Mouse (Mus musculus) heart, adult 8-10 months (tissue): Measurements from ENCODE around the gene Vangl1. TPM values are rescaled to one million over a fixed set of nuclear protein-coding genes. Genes with fewer than 3 reads are reported as not detected.

Experiments
- DNase-seq: peaks from one replicate; pipeline ENCODE4 v3.0.0; 2022; ENCODE audit warnings: low spot score
- total RNA-seq, 4 experiments: library from RNA; stranded (reverse); gene quantifications; 2 replicates each; pipeline ENCODE4 v1.2.4; 2022

Gene Vangl1
- total RNA-seq, 4 experiments from 2014 or later = 10.3 to 14.0 (median 11.1) TPM

GRCm38 (mm10) chr3:102198446-102198845 lies 6.0 kb downstream of the Vangl1 start:
- DNase-seq = no peak

DNA sequence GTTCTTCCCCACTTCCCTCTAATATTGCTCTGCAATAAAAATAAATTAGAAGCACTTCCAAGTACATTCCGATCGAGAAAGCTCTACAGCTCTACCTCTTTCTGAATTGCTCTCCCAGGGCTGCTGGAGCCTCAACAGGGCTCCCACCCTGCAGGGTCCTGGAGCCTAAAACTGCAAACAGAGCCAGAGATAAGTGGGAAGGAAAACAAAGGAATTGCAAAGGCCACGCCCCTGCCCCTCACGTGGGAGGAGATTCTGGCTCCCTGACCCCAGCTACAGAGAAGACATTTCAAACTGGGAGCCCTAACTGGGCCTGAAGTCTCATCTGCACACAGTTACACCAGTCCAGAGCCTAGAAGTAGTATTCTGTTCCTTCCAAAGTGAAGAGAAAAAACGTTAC lies 6.7 kb downstream of the Vangl1 start:
- no peak for DNase-seq

DNA sequence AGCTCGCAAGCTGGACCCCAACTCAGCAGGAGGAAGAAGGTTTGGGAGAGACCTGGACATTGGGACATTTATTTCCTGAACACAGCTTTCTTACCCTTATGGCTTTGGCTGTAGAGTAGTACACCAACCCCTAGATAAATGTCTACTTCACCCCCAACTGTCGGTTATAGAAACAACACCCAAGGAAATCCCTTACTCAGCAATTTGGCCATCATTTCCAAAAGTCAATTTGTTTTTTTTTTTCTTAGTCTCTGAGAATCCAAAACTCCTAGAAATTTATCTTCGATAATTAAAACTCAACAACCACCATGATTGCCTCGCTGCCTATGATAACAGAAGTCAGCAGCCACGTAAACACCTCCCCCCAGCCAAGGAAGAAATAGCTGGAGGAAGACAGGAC lies 7.3 kb downstream of the Vangl1 start:
- DNase-seq = no peak

GRCm38 (mm10) chr3:102196166-102196565 lies 8.3 kb downstream of the Vangl1 start:
- DNase-seq = no peak

- no peak for DNase-seq
These were observed 8.7 kb downstream of the Vangl1 start for GRCm38 (mm10) chr3:102195762-102196161.

DNA sequence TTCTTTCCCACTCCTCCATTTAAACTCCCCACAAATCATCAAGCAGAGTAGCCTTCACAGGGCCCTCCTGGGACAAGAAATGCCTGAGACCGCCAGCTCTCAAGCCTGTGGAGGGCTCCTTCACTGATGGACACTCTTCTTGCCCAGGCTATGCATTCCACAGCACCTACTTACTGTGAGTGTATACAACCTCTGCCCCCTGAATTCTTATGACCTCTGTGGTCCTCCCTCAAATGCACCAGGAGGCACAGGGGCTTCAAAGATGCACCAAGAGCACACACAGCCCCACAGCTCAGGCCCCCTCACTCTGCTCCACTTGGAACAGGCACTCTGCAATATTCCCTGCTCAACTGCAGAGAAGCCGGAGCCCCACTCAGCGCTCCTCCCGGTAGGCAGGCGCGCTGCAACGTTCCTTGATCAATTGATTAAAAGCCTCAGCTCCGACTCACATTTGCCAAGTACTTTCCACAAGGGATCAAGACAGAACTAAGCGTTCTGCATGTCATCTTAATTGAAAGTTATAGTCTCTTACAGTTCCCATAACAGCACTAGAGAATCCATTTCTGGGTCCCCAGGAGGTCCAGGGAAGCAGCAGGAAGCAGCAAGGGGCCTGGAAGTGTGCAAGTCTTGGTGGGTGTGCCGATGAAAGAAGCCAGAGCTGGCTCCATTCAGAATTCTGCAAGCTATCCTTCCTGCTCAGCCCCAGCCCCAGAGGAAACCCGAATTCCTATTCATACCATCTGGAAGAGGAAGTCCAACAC lies 10.0 kb downstream of the Vangl1 start:
- peak; percentile 36 for DNase-seq

- no peak for DNase-seq
These were observed 10.8 kb downstream of the Vangl1 start for GRCm38 (mm10) chr3:102193488-102194290.

DNA sequence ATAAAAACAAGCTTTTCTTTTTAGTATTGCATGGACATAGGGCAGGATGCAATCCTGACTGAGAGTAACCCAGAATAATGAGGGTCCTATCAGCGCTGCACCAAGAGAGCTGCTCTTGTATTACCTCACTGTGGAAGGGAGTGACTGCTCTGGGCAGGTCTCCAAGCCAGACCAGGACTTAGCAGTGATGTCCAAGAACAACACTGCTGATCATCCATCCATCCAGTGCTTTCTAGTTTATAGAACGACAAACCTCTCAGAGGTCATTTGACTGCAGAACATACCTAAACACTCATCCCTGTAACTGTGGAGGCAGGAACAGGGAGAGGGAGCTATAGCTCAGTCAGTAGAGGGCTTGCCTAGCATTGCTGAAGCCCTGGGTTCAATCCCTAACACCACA lies 11.9 kb downstream of the Vangl1 start:
- DNase-seq = peak; percentile 44

GRCm38 (mm10) chr3:102191575-102191974 lies 12.9 kb downstream of the Vangl1 start:
- DNase-seq = no peak

DNA sequence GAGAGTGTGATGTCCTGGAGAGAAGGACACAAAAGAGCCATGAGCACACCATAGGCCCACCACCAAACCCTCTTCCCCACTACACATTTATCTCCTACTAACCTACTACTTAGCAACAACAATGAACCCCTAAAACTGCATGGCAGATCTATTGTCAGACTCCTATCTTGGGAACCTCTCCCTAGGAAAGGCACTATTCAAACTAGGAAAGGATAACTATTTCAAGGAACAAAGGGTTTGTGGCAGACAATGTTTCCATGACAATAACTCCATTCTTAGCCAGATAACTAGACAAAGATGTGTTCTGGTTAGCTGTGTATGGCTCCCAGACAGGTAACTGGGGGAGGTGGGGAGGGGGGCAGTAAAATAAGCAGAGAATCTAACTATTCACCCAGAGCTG lies 13.9 kb downstream of the Vangl1 start:
- no peak for DNase-seq

DNA sequence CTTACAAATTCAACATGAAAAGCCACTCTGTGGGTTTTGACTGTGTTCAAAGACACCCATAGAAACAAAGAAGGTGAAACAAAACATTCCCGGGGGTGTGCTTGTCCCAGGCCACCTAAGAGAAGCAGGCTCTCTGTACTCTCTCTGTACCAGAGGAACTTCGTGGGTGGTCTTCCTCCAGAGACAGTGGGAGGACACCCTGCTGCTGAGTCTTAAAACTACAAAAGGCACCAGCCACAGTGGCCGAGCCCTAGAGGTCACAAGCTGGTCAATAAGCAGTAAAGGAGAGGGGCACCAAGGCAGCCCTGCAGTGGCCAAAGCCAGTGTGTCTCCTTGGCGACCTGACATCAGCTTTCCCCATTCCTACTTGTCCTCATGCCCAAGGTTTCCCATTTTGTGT lies 14.5 kb downstream of the Vangl1 start:
- DNase-seq = no peak

GRCm38 (mm10) chr3:102188972-102189371 lies 15.5 kb downstream of the Vangl1 start:
- DNase-seq = peak; percentile 49

- DNase-seq = no peak
These were observed 17.1 kb downstream of the Vangl1 start for GRCm38 (mm10) chr3:102187401-102187800.

GRCm38 (mm10) chr3:102184721-102185120 lies 19.8 kb downstream of the Vangl1 start:
- no peak for DNase-seq

- DNase-seq = no peak
These were observed 21.9 kb downstream of the Vangl1 start for GRCm38 (mm10) chr3:102182601-102183000.

- no peak for DNase-seq
These were observed 23.3 kb downstream of the Vangl1 start for GRCm38 (mm10) chr3:102181191-102181590.

DNA sequence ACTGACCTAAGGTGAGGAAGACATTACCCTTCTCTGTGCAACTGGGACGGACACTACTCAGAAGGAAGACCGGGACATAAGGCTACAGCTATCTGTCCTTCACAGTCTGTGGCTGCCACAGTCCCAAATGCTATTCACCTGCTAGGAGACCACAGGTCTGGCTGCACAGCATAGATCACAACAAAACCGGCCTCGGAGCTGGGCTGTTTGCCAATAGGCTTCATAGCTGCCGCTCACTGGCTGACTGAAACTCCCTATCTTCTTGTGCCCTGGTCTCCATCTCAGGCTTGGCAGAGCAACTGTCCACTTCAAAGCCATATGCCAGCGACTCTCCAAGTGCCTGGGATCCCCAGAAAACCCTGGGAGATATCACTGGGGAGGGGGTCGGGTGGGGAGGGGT lies 23.7 kb downstream of the Vangl1 start:
- peak; percentile 36 for DNase-seq

- DNase-seq = no peak
These were observed 24.6 kb downstream of the Vangl1 start for GRCm38 (mm10) chr3:102179869-102180268.

DNA sequence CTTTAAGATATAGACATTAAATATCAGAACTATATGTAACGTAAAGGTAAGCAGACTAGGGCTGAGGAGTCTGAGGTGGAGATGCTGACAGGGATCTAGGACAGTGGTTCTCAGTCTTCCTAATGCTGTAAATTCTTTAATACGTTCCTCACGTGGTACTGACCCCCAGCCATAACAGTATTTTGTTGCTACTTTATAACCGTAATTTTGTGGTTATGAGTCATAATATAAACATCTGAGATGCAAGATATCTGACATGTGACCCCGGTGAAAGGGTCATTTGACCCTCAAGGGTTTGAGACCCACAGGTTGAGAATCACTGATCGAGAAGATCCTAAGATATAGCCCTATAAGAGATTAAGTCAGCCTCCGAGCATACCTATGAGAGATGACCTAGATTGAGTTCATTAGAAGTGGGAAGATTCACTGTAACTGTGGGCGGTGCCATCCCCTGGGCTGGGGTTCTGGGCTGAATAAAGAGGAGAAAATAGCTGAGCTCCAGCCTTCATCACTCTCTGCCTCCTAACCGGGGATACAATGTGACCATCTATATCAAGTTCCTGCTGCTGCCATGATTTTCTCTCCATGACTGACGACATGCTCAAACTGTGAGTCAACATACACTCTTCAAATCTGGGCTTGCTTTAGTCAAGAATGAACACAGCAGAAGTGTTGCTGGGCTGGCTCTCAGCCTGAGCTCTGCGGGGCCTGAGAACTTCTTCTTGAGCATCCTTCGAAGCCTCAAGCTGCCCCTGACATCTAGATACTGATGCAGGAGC lies 26.5 kb downstream of the Vangl1 start:
- no peak for DNase-seq

GRCm38 (mm10) chr3:102176116-102176515 lies 28.4 kb downstream of the Vangl1 start:
- DNase-seq = no peak

GRCm38 (mm10) chr3:102175701-102176100 lies 28.8 kb downstream of the Vangl1 start:
- DNase-seq = no peak
